Mouse (Mus musculus) stomach, embryonic 14.5 days (tissue): Measurements from ENCODE around the gene Snw1. TPM values are rescaled to one million over a fixed set of nuclear protein-coding genes. Genes with fewer than 3 reads are reported as not detected.

Experiments used
- ATAC-seq: fragments of 200-750 bp; cut with Nextera tagmentation; 2 replicates; pipeline ENCODE4 v1.8.0; 2017; ENCODE audit warnings: low read depth, moderate TSS enrichment; ENCODE audit not compliant: insufficient number of reproducible peaks, insufficient read depth, low FRiP score
- H3K27ac ChIP-seq: fragments of 300-500 bp; sonication (generic); 2 replicates; pipeline ENCODE4 v1.5.1; 2014; ENCODE audit warnings: mild to moderate bottlenecking, low read length, moderate library complexity, mixed read lengths
- H3K27me3 ChIP-seq: fragments of 300-500 bp; sonication (generic); 2 replicates; pipeline ENCODE4 v1.6.1; 2014; ENCODE audit warnings: low read length, control low read depth, mixed read lengths; ENCODE audit not compliant: control insufficient read depth, insufficient read depth
- H3K36me3 ChIP-seq: fragments of 300-500 bp; sonication (generic); 2 replicates; pipeline ENCODE4 v1.6.1; 2014; ENCODE audit warnings: mild to moderate bottlenecking, control low read depth, low read length, moderate library complexity, mixed read lengths; ENCODE audit not compliant: control insufficient read depth, insufficient read depth
- H3K4me1 ChIP-seq: fragments of 300-500 bp; sonication (generic); 2 replicates; pipeline ENCODE4 v1.6.1; 2014; ENCODE audit warnings: low read length, control low read depth, mixed read lengths; ENCODE audit not compliant: control insufficient read depth, insufficient read depth
- H3K4me2 ChIP-seq: fragments of 300-500 bp; sonication (generic); replicated peaks from 2 replicates; pipeline ENCODE4 v1.6.1; 2014; ENCODE audit warnings: low read depth, low read length, control low read depth
- H3K4me3 ChIP-seq: fragments of 300-500 bp; sonication (generic); 2 replicates; pipeline ENCODE4 v1.5.1; 2014; ENCODE audit warnings: low read depth, low read length, control low read depth
- H3K9ac ChIP-seq: fragments of 300-500 bp; sonication (generic); replicated peaks from 2 replicates; pipeline ENCODE4 v1.6.1; 2014; ENCODE audit warnings: low read depth, mild to moderate bottlenecking, control low read depth, low read length, moderate library complexity, mixed read lengths
- H3K9me3 ChIP-seq: fragments of 300-500 bp; sonication (generic); 2 replicates; pipeline ENCODE4 v1.6.1; 2016; ENCODE audit warnings: low read depth, low read length, control low read depth; ENCODE audit not compliant: control insufficient read depth
- WGBS: fragments of 180-500 bp; shearing (Covaris S2); extraction: QIAGEN DNeasy Blood & Tissue Kit; methylation state at CpG from one replicate; pipeline ENCODE4 v1.1.7; 2014; 5-methylcytosine and 5-hydroxymethylcytosine counted together
- polyA plus RNA-seq: library from polyadenylated mRNA; unstranded; fragments of >200 nt; fragmentation: Nextera tagmentation; extraction: Ambion mirVana; gene quantifications from 2 replicates; pipeline ENCODE4 v1.2.1, GENCODE M21; 2014

Gene Snw1
- polyA plus RNA-seq, 1 experiment from 2014 or later, result 124 TPM

DNA sequence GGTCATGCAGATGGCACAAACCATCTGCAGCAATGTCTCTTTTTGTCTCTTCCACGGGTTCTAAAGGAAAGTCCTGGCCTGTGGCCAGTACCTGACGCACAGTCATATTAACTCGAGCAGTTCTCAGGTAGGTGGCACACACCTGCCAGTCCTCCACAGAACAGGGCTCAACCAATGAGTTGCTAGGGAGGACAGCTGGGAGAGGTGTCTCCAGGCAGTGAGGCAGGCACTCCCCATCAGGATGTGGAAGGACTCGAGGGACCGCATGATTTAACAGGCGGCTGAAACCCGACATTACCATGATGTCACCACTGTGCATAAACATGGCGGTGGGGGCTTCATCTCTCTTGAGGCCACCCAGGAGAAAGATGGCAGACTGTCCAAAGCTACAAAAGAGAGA lies 43.2 kb downstream of the Snw1 start:
- no peaks in the 10 kb centered on the region for H3K4me1 ChIP-seq

GRCm38 (mm10) chr12:87428295-87428694 lies 43.8 kb downstream of the Snw1 start:
- Histone ChIP-seq H3K27me3 (no peaks in the 10 kb centered on the region), H3K4me3 (no peak overlapping the region), H3K4me1 (no peaks in the 10 kb centered on the region), H3K9me3 (no peaks in the 10 kb centered on the region), H3K27ac (no peak overlapping the region), H3K9ac (no peak overlapping the region), H3K36me3 (peaks cover 64% of the 10 kb centered on the region), H3K4me2 (no peak overlapping the region)
- WGBS, result 87% methylated on average over 2 of the region's 2 CpGs
- no peak for ATAC-seq

More for the DNA sequence above, 43.2 kb downstream of the Snw1 start:
- Histone ChIP-seq H3K4me3 (no peak overlapping the region), H3K27me3 (no peaks in the 10 kb centered on the region), H3K36me3 (peaks cover 67% of the 10 kb centered on the region), H3K9ac (no peak overlapping the region), H3K27ac (no peak overlapping the region), H3K4me2 (no peak overlapping the region), H3K9me3 (no peaks in the 10 kb centered on the region)
- ATAC-seq, result no peak
- WGBS, result 87% methylated on average over 8 of the region's 8 CpGs

GRCm38 (mm10) chr12:87426354-87427031 lies 45.6 kb downstream of the Snw1 start:
- no peak for ATAC-seq
- Histone ChIP-seq H3K27me3 (no peaks in the 10 kb centered on the region), H3K36me3 (peaks cover 49% of the 10 kb centered on the region), H3K4me2 (no peak overlapping the region), H3K4me3 (no peak overlapping the region), H3K9ac (no peak overlapping the region), H3K27ac (no peak overlapping the region), H3K4me1 (no peaks in the 10 kb centered on the region), H3K9me3 (no peaks in the 10 kb centered on the region)
- 92% methylated on average over 5 of the region's 5 CpGs for WGBS

DNA sequence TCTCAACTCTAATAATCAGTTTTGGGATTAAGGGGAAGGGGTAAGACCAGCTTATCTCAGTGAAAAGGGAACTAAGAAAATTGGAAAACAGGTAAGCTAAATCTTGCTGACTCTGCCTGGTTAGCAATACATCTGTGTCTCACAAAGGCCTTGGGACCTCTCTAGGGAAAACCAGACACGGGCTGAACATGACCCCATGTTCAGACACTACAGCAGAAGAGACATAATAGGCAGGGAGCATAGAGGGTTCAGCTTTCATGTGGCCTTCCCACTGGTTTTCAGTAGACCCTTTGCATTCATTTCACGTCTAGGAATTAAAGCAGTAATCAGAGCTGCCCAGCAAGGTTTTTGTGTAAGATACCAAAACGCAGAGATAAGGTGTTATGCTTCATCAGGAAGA lies 47.6 kb downstream of the Snw1 start:
- Histone ChIP-seq H3K4me3 (no peak overlapping the region), H3K4me1 (no peaks in the 10 kb centered on the region), H3K27ac (no peak overlapping the region), H3K4me2 (no peak overlapping the region), H3K27me3 (no peaks in the 10 kb centered on the region), H3K9ac (no peak overlapping the region), H3K9me3 (no peaks in the 10 kb centered on the region), H3K36me3 (peaks cover 30% of the 10 kb centered on the region)
- WGBS, result 44% methylated on average over 3 of the region's 3 CpGs
- no peak for ATAC-seq

- no peaks in the 10 kb centered on the region for H3K27me3 ChIP-seq
- peaks cover 22% of the 10 kb centered on the region for H3K36me3 ChIP-seq
- H3K27ac ChIP-seq, result no peak overlapping the region
- H3K9me3 ChIP-seq, result no peaks in the 10 kb centered on the region
- WGBS, result 52% methylated on average over 1 of the region's 1 CpGs
- no peak overlapping the region for H3K4me2 ChIP-seq
- H3K9ac ChIP-seq, result no peak overlapping the region
- H3K4me3 ChIP-seq, result no peak overlapping the region
- ATAC-seq, result no peak
- no peaks in the 10 kb centered on the region for H3K4me1 ChIP-seq
Measured at GRCm38 (mm10) chr12:87423700-87424099, 48.4 kb downstream of the Snw1 start.

DNA sequence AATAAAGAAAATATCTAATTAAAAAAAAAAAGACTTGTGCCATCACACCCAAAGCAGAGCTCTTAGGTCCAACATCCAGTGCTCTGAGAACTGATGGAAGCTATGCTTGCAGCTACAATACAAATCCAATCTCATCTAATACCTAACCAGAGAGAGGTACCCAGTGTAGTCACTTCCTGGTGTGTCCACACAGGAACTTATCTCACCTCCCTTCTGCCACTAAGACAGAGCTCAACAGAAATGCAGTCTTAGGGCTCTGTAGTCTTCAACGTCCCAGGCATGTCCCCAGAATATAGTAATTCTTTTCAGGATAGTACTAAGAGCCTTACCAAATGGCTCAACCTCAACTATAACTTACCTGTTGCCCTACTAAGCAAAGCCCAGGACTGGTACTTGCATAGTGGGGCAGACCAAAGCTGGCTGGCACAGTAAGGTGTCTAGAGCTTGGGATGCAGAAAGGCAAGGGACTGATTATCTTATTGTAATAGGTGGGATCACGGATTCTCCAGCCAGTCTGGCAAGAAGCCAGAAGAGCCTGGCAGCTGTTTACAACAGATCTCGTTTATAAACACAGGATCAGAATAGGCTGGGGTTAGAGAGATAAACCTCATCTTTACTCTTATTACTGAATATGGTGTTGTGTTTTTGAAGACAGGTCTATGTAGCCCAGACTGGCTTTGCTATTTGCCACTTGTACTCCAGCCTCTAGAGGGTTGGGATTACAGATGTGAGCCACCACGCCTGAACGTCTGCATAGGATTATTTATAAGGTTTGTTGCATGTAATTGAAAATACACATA lies 50.2 kb downstream of the Snw1 start:
- no peak for ATAC-seq
- Histone ChIP-seq H3K36me3 (peaks cover 8% of the 10 kb centered on the region; the same call in 1 of the 2 replicates), H3K4me1 (no peaks in the 10 kb centered on the region), H3K27ac (no peak overlapping the region), H3K27me3 (no peaks in the 10 kb centered on the region), H3K4me2 (no peak overlapping the region), H3K9ac (no peak overlapping the region), H3K4me3 (no peak overlapping the region), H3K9me3 (no peaks in the 10 kb centered on the region)
- 59% methylated on average over 5 of the region's 5 CpGs for WGBS

- Histone ChIP-seq H3K4me2 (no peak overlapping the region), H3K4me3 (no peak overlapping the region), H3K27me3 (no peaks in the 10 kb centered on the region), H3K36me3 (peaks cover 3% of the 10 kb centered on the region; the same call in 1 of the 2 replicates), H3K27ac (no peak overlapping the region), H3K9ac (no peak overlapping the region), H3K4me1 (no peaks in the 10 kb centered on the region), H3K9me3 (no peaks in the 10 kb centered on the region)
- 72% methylated on average over 12 of the region's 12 CpGs for WGBS
- no peak for ATAC-seq
Measured at GRCm38 (mm10) chr12:87419974-87420485, 52.0 kb downstream of the Snw1 start.

DNA sequence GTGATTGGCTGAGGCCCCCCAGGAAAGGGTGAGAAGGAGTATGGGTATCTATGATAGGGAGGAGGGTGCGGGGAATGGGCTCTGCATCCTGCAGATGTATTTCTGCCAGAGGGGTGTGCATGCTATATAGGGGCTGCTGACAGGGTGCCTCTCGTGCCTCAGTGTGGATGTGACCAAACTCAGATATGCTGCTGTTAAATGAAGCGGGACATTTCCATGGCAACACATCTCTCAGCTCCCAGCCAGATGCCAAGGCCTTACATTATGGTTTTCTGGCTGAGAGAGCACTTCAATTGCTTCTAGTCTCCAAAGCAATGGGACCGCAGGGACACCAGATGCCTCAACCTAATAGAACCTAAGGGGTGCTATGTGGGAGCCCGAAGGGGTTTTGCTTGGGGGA lies 53.2 kb downstream of the Snw1 start:
- no peaks in the 10 kb centered on the region for H3K9me3 ChIP-seq
- no peaks in the 10 kb centered on the region for H3K27me3 ChIP-seq
- no peak overlapping the region for H3K27ac ChIP-seq
- no peak overlapping the region for H3K4me2 ChIP-seq
- H3K4me1 ChIP-seq, result no peaks in the 10 kb centered on the region
- WGBS, result 83% methylated on average over 5 of the region's 5 CpGs
- peaks cover 3% of the 10 kb centered on the region; the same call in 1 of the 2 replicates for H3K36me3 ChIP-seq
- ATAC-seq, result no peak
- no peak overlapping the region for H3K9ac ChIP-seq
- no peak overlapping the region for H3K4me3 ChIP-seq
